Mouse (Mus musculus) hindbrain, postnatal 0 days (tissue): ENCODE data around the gene Osbpl5. TPM values are rescaled to one million over a fixed set of nuclear protein-coding genes. Genes with fewer than 3 reads are reported as not detected.
A peak's percentile ranks its signal among the peaks of the same experiment; 100 is the strongest.
"Not testable (repeated sequence)": the region's sequence is repeated elsewhere in the genome, so short reads cannot be mapped to it uniquely, and the experiment has no call there.

ENCODE experiments used
- ATAC-seq: fragments of 200-750 bp; cut with Nextera tagmentation; 2 replicates; pipeline ENCODE4 v1.8.0; 2017; ENCODE audit warnings: mild to moderate bottlenecking, moderate TSS enrichment, moderate library complexity
- DNase-seq: peaks from one replicate; pipeline ENCODE4 v3.0.0-alpha.2; 2015; ENCODE audit warnings: low spot score
- H3K27ac ChIP-seq: fragments of 300-500 bp; sonication (generic); 2 replicates; pipeline ENCODE4 v1.5.1; 2014; ENCODE audit warnings: mild to moderate bottlenecking
- H3K27me3 ChIP-seq: fragments of 300-500 bp; sonication (generic); 2 replicates; pipeline ENCODE4 v1.6.1; 2014; ENCODE audit warnings: low read length, mixed read lengths; ENCODE audit not compliant: insufficient read depth
- H3K36me3 ChIP-seq: fragments of 300-500 bp; sonication (generic); 2 replicates; pipeline ENCODE4 v1.6.1; 2014; ENCODE audit warnings: low read length, mixed read lengths; ENCODE audit not compliant: insufficient read depth
- H3K4me1 ChIP-seq: fragments of 300-500 bp; sonication (generic); 2 replicates; pipeline ENCODE4 v1.6.1; 2014; ENCODE audit warnings: antibody characterized with exemption, low read length, mixed read lengths; ENCODE audit not compliant: insufficient read depth
- H3K4me2 ChIP-seq: fragments of 300-500 bp; sonication (generic); 2 replicates; pipeline ENCODE4 v1.6.1; 2014; ENCODE audit warnings: low read depth, mild to moderate bottlenecking, low read length, moderate library complexity, mixed read lengths
- H3K4me3 ChIP-seq: fragments of 300-500 bp; sonication (generic); 2 replicates; pipeline ENCODE4 v1.5.1; 2014; ENCODE audit warnings: low read length
- H3K9ac ChIP-seq: fragments of 300-500 bp; sonication (generic); replicated peaks from 2 replicates; pipeline ENCODE4 v1.6.1; 2014; ENCODE audit warnings: mild to moderate bottlenecking, low read length, moderate library complexity, mixed read lengths
- H3K9me3 ChIP-seq: fragments of 300-500 bp; sonication (generic); 2 replicates; pipeline ENCODE4 v1.6.1; 2016; ENCODE audit warnings: low read length, mixed read lengths
- CTCF ChIP-seq: IDR thresholded peaks from 2 replicates; pipeline ENCODE4 v1.5.1; 2016; ENCODE audit warnings: antibody characterized with exemption, control low read depth, low read depth
- WGBS: fragments of 180-500 bp; shearing (Covaris S2); extraction: QIAGEN DNeasy Blood & Tissue Kit; methylation state at CpG from one replicate; pipeline ENCODE4 v1.1.7; 2014; 5-methylcytosine and 5-hydroxymethylcytosine counted together
- microRNA-seq, 2 experiments: library from miRNA; unstranded; fragments of <30 nt; microRNA quantifications; one replicate each; pipeline ENCODE4; 2016
- polyA plus RNA-seq: library from polyadenylated mRNA; unstranded; fragments of >200 nt; fragmentation: Nextera tagmentation; extraction: Ambion mirVana; gene quantifications from 2 replicates; pipeline ENCODE4 v1.2.1, GENCODE M21; 2015
- total RNA-seq: library from RNA; depleted of rRNA; stranded (reverse); fragments of >200 nt; gene quantifications from 2 replicates; pipeline ENCODE4 v1.2.3, GENCODE M21; 2014; rRNA removed

Osbpl5 gene
- total and polyA plus RNA-seq, 2 experiments from 2014 or later = 27.6 to 59.9 TPM

DNA sequence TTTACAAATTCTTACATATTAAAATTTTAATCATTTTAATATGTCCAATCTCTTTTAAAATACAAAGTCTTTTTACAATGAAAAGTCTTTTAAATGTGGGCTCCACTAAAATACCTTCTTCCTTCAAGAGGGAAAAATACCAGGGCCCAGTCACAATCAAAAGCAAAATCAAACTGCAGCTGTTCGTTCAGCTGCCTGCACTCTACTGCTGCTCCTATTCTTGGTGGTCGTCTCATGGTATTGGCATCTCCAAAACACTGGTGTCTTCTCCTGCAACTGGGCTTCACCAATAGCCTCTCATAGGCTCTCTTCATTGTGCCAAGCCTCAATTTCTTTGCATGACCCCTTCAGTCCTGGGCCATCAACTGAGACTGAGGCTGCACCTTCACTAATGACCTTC, 93.3 kb downstream of the Osbpl5 start:
- Histone ChIP-seq H3K4me2 (no peak overlapping the region), H3K4me3 (no peak overlapping the region), H3K27me3 (no peaks in the 10 kb centered on the region), H3K9me3 (no peaks in the 10 kb centered on the region), H3K9ac (no peak overlapping the region), H3K36me3 (no peaks in the 10 kb centered on the region), H3K4me1 (no peaks in the 10 kb centered on the region), H3K27ac (no peak overlapping the region)
- no peak for DNase-seq
- TF ChIP-seq CTCF = no peak
- 91% methylated on average over 2 of the region's 2 CpGs for WGBS
- no peak for ATAC-seq

DNA sequence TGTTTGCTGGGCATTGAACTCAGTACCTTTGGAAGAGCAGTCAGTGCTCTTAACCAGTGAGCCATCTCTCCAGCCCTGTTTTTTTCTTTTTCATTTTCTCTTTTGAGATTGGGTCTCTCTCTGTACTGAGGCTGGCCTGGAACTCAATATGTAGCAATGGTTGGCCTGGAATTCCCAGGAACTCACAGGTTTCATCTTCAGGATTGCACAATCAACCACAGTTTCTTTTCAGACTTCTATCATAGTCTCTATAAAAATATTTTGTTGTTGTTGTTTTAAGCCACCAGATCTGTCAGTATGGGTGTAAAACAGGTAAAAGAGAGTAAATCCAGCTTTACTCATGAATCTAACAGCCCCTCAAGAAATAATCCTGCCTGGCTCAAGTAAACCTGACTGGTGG, 96.0 kb downstream of the Osbpl5 start:
- H3K27me3 ChIP-seq = no peaks in the 10 kb centered on the region
- H3K4me3 ChIP-seq = no peak overlapping the region
- H3K4me1 ChIP-seq = no peaks in the 10 kb centered on the region
- no peak overlapping the region for H3K9ac ChIP-seq
- ATAC-seq (no peak), DNase-seq (no peak)
- H3K4me2 ChIP-seq = no peak overlapping the region
- no peak overlapping the region for H3K27ac ChIP-seq
- no peaks in the 10 kb centered on the region for H3K9me3 ChIP-seq
- no peak for TF ChIP-seq CTCF
- no peaks in the 10 kb centered on the region for H3K36me3 ChIP-seq

DNA sequence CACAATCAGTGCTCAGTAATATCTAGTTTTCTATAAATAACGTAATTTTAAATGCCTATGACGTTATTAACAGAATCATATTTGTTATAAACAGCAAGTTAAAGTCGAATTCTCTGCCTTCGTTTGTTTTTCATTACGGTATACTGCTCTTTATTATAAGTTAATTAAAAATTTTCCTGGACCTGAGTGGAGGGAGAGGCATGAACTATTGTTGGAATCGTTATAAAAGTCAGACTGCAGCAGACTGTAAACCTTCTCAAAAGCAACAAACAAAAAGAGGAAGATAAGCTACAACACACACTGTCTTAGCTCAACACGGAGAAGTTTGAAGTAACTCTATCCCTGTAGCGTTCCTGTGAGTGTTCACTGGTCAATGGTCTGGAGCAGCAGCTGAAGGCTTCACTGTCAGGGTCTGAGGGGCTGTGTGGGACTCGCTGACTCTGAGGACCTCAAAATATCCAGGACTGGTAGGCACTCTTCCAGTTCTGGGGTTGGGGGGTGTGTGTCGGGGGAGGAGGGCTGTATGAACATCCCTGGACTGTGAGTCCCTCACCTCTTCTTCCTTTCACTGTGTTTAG, 106.9 kb downstream of the Osbpl5 start:
- H3K27me3 ChIP-seq, H3K36me3 ChIP-seq, H3K9ac ChIP-seq, DNase-seq, H3K9me3 ChIP-seq, H3K27ac ChIP-seq, H3K4me1 ChIP-seq: not testable (repeated sequence)
- 53% methylated on average over 10 of the region's 10 CpGs for WGBS
- 0 out of 2 replicates have a peak, but pooled peaks have one; percentile 25 for ATAC-seq
- peak overlapping the region; percentile 86 for H3K4me2 ChIP-seq
- H3K4me3 ChIP-seq = peak overlapping the region; percentile 57

DNA sequence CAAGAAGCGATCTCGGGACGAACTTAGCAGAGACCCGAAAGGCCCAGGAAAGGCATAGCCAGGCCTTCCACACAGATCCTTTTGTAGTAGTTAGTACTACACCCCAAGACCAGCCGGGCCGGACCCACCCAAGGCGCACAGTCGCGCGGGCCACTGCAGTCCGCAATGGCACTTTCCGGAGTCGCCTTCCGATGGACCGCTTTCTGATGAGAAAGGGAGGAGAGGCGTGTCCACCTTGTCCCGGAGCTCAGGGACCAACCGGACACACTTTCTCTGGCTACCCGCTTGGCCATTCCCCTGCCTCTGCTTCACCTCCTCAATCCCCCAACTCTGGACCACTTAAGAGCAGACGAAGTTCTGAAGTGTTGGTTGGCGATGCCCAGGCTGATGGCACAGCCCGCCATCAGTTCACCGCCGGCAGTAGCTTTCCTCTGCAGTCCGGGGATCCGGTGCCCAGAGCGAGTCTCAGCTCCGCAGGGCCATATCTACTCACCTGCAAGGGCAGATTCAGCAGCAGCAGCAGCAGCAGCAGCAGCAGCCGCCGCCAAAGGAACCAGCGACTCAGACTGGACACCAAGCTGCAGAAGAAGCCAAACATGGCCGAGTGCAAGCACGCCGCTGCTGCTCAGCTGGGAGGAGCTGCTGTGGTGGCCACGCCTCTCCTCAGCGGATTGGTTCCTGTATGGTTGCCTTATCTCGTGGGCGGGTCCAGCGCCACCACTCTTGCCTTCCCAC, 107.6 kb downstream of the Osbpl5 start, which contains the start of gene Tnfrsf22:
Tnfrsf22 (minus strand) TSS at position 628 of the 735 bp plus-strand sequence.
- peak within 1 kb of the TSS; percentile 86 for H3K4me2 ChIP-seq
- no peaks in the 10 kb centered on the region for H3K4me1 ChIP-seq
- H3K9me3 ChIP-seq = no peaks in the 10 kb centered on the region
- WGBS = 3% methylated on average over 39 of the region's 39 CpGs
- H3K27ac ChIP-seq = no peak within 1 kb of the TSS
- TF ChIP-seq CTCF = peak; percentile 13; the same call in 1 of the 2 replicates
- ATAC-seq = peak; percentile 98
- peak; percentile 89 for DNase-seq
- peak within 1 kb of the TSS; percentile 57 for H3K4me3 ChIP-seq
- H3K9ac ChIP-seq = peak within 1 kb of the TSS; percentile 61
- no peaks in the 10 kb centered on the region for H3K36me3 ChIP-seq
- H3K27me3 ChIP-seq = no peaks in the 10 kb centered on the region

DNA sequence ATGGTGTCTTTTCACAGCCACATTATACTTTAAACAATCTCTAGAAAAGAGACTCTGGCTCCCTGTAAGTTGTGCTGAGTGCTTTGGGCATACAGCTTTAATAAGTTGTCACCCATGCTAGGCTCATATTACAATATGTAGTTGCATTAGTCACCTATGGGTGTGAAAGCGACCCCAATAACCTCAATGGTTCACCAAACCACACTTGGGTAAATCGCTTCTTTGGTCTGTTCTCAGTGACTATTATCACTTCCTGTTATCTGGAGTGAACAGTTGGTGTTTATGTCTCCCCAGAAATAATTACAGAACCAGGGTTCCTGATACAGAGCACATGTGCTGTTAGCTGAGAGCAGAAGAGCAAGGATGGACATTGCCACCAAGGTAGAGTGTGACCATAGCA, 112.8 kb downstream of the Osbpl5 start:
- H3K27ac ChIP-seq, ATAC-seq, H3K4me3 ChIP-seq, H3K4me1 ChIP-seq, H3K9ac ChIP-seq, H3K36me3 ChIP-seq, DNase-seq, H3K4me2 ChIP-seq, H3K9me3 ChIP-seq, H3K27me3 ChIP-seq: not testable (repeated sequence)
- WGBS = 92% methylated on average over 2 of the region's 2 CpGs

Small RNA genes lying within 50 kb of the gene (microRNA-seq; reads per million reads assigned to microRNA genes)
- 0 reads per million in 2 experiments for gene Gm22064

Other genes starting within 250 kb of the Osbpl5 start
- 139 and 140 TPM in 2 replicates for gene Nap1l4, start 207.9 kb downstream of the Osbpl5 start, total RNA-seq
- 251 and 253 TPM in 2 replicates for gene Nap1l4, start 207.9 kb downstream of the Osbpl5 start, polyA plus RNA-seq
- gene Cars, start 156.9 kb downstream of the Osbpl5 start, total RNA-seq = 32.4 and 35.4 TPM in 2 replicates
- 65.4 and 73.8 TPM in 2 replicates for gene Cars, start 156.9 kb downstream of the Osbpl5 start, polyA plus RNA-seq
- 0.47 and 0.54 TPM in 2 replicates for gene Tnfrsf26, start 128.3 kb downstream of the Osbpl5 start, total RNA-seq
- gene Tnfrsf26, start 128.3 kb downstream of the Osbpl5 start, polyA plus RNA-seq = 0.16 and 0.20 TPM in 2 replicates
- 2.9 and 4.8 TPM in 2 replicates for gene Tnfrsf22, start 107.3 kb downstream of the Osbpl5 start, total RNA-seq
- 4.5 and 5.1 TPM in 2 replicates for gene Tnfrsf22, start 107.3 kb downstream of the Osbpl5 start, polyA plus RNA-seq
- 0.58 and 1.5 TPM in 2 replicates for gene Tnfrsf23, start 71.1 kb downstream of the Osbpl5 start, total RNA-seq
- 0.74 and 1.1 TPM in 2 replicates for gene Tnfrsf23, start 71.1 kb downstream of the Osbpl5 start, polyA plus RNA-seq
- gene Mrgprg, start 10.0 kb upstream of the Osbpl5 start, total RNA-seq = not detected in 2 replicates
- not detected in 2 replicates for gene Mrgprg, start 10.0 kb upstream of the Osbpl5 start, polyA plus RNA-seq
- gene Mrgpre, start 27.5 kb upstream of the Osbpl5 start, total RNA-seq = 8.5 and 10.9 TPM in 2 replicates
- gene Mrgpre, start 27.5 kb upstream of the Osbpl5 start, polyA plus RNA-seq = 4.8 and 6.8 TPM in 2 replicates
- gene Nadsyn1, start 65.9 kb upstream of the Osbpl5 start, total RNA-seq = 8.7 and 10.7 TPM in 2 replicates
- gene Nadsyn1, start 65.9 kb upstream of the Osbpl5 start, polyA plus RNA-seq = 4.6 and 5.1 TPM in 2 replicates
- gene Dhcr7, start 66.2 kb upstream of the Osbpl5 start, total RNA-seq = 55.6 and 84.4 TPM in 2 replicates
- gene Dhcr7, start 66.2 kb upstream of the Osbpl5 start, polyA plus RNA-seq = 64.1 and 70.2 TPM in 2 replicates
- gene Gm498, start 109.9 kb upstream of the Osbpl5 start, total RNA-seq = not detected in 2 replicates
- gene Gm498, start 109.9 kb upstream of the Osbpl5 start, polyA plus RNA-seq = not detected in 2 replicates
- 28.0 and 30.0 TPM in 2 replicates for gene Shank2, start 244.9 kb upstream of the Osbpl5 start, total RNA-seq
- gene Shank2, start 244.9 kb upstream of the Osbpl5 start, polyA plus RNA-seq = 8.4 and 8.5 TPM in 2 replicates